Mouse (Mus musculus) E14TG2a.4 (cell line): Measurements from ENCODE around the gene Jph4.

Experiments used
- CTCF ChIP-seq: conservative IDR thresholded peaks from 2 replicates; pipeline ENCODE4 v1.5.1; 2014; ENCODE audit warnings: low read length
- NANOG ChIP-seq: IDR thresholded peaks from 2 replicates; pipeline ENCODE4 v1.6.1; 2014; ENCODE audit warnings: borderline replicate concordance, low read length, mixed read lengths
- POU5F1 ChIP-seq: IDR thresholded peaks from 2 replicates; pipeline ENCODE4 v1.6.1; 2014; ENCODE audit warnings: low read length, borderline replicate concordance

- TF ChIP-seq CTCF (no peak), NANOG (no peak), POU5F1 (no peak)
Measured at GRCm38 (mm10) chr14:55110076-55110475, 6.7 kb downstream of the Jph4 start.
